Mouse (Mus musculus) kidney, postnatal 10 days (tissue): ENCODE data around the gene Rpl12.

Source experiments
- DNase-seq: peaks from one replicate; pipeline ENCODE4 v3.0.0; 2021; ENCODE audit warnings: mixed read lengths

Gene Rpl12

GRCm38 (mm10) chr2:32961192-32961995 is at the start of gene Rpl12, which contains the start of gene Lrsam1:
Gene Rpl12 (plus strand): TSS chr2:32961559.
Gene Lrsam1 (minus strand): TSS chr2:32961614.
- DNase-seq: peak; percentile 98

- no peak for DNase-seq
These were observed 49.6 kb upstream of the Rpl12 start for GRCm38 (mm10) chr2:32911639-32912182.

GRCm38 (mm10) chr2:32912210-32912804 is 49.1 kb upstream of the Rpl12 start:
- DNase-seq: peak; percentile 93

- peak; percentile 54 for DNase-seq
These were observed 47.0 kb upstream of the Rpl12 start for GRCm38 (mm10) chr2:32914362-32914761.

GRCm38 (mm10) chr2:32914896-32915295 is 46.5 kb upstream of the Rpl12 start:
- DNase-seq: peak; percentile 83

GRCm38 (mm10) chr2:32917526-32917925 is 43.8 kb upstream of the Rpl12 start:
- no peak for DNase-seq

GRCm38 (mm10) chr2:32918391-32918790 is 43.0 kb upstream of the Rpl12 start:
- DNase-seq: no peak

- no peak for DNase-seq
These were observed 40.1 kb upstream of the Rpl12 start for GRCm38 (mm10) chr2:32921235-32921634.

- no peak for DNase-seq
These were observed 39.5 kb upstream of the Rpl12 start for GRCm38 (mm10) chr2:32921801-32922380.

- DNase-seq: no peak
These were observed 38.8 kb upstream of the Rpl12 start for GRCm38 (mm10) chr2:32922564-32922963.

GRCm38 (mm10) chr2:32923551-32924250 is 37.7 kb upstream of the Rpl12 start:
- DNase-seq: no peak

GRCm38 (mm10) chr2:32924306-32924844 is 37.0 kb upstream of the Rpl12 start:
- DNase-seq: no peak

GRCm38 (mm10) chr2:32926330-32927075 is 34.9 kb upstream of the Rpl12 start:
- no peak for DNase-seq

GRCm38 (mm10) chr2:32927624-32928234 is 33.6 kb upstream of the Rpl12 start:
- DNase-seq: no peak

- DNase-seq: peak; percentile 87
These were observed 33.0 kb upstream of the Rpl12 start for GRCm38 (mm10) chr2:32928235-32928946.

GRCm38 (mm10) chr2:32928947-32929829 is 32.2 kb upstream of the Rpl12 start:
- no peak for DNase-seq

- no peak for DNase-seq
These were observed 29.6 kb upstream of the Rpl12 start for GRCm38 (mm10) chr2:32931730-32932129.

GRCm38 (mm10) chr2:32938741-32939140 is 22.6 kb upstream of the Rpl12 start:
- no peak for DNase-seq

GRCm38 (mm10) chr2:32939418-32939817 is 21.9 kb upstream of the Rpl12 start:
- DNase-seq: peak; percentile 69

- DNase-seq: no peak
These were observed 20.9 kb upstream of the Rpl12 start for GRCm38 (mm10) chr2:32940483-32940882.
